Mouse (Mus musculus): ENCODE measurements at regions not wholly inside any gene's neighbourhood (a gene's known extent, or its start where the extent isn't known, plus 50 kb on each side); places are given as distances from the start of the nearest gene placed in this dataset.

GRCm38 (mm10) chr12:12715956-12716669, 225.6 kb downstream of the Mycn start:
- no peak for DNase-seq (ENCODE audit: low read depth, low spot score)
- WGBS: 81% methylated on average over 7 of the region's 7 CpGs

GRCm38 (mm10) chr12:12715528-12715927, 226.2 kb downstream of the Mycn start:
- 62% methylated on average over 4 of the region's 4 CpGs for WGBS
- DNase-seq (ENCODE audit: low read depth, low spot score): no peak

GRCm38 (mm10) chr12:12710184-12710609, 231.5 kb downstream of the Mycn start:
- WGBS: 93% methylated on average over 6 of the region's 6 CpGs
- no peak for DNase-seq (ENCODE audit: low read depth, low spot score)

- DNase-seq (ENCODE audit: low read depth, low spot score): no peak
- WGBS: 53% methylated on average over 14 of the region's 14 CpGs
These were observed 232.7 kb downstream of the Mycn start for GRCm38 (mm10) chr12:12708954-12709523.

GRCm38 (mm10) chr12:12706326-12706920, 235.3 kb downstream of the Mycn start:
- 93% methylated on average over 14 of the region's 14 CpGs for WGBS

GRCm38 (mm10) chr12:12701735-12702134, 240.0 kb downstream of the Mycn start:
- DNase-seq (ENCODE audit: low read depth, low spot score): no peak
- WGBS: 77% methylated on average over 3 of the region's 3 CpGs

More at GRCm38 (mm10) chr12:12706326-12706920, 235.3 kb downstream of the Mycn start:
- DNase-seq (ENCODE audit: low read depth, low spot score): no peak

- no peak for DNase-seq (ENCODE audit: low read depth, low spot score)
- WGBS: 68% methylated on average over 7 of the region's 7 CpGs
These were observed 240.6 kb downstream of the Mycn start for GRCm38 (mm10) chr12:12701060-12701667.

- WGBS: 56% methylated on average over 29 of the region's 29 CpGs
- DNase-seq (ENCODE audit: low read depth, low spot score): no peak
These were observed 247.6 kb downstream of the Mycn start for GRCm38 (mm10) chr12:12693838-12694777.

GRCm38 (mm10) chr12:12687376-12687775, 254.3 kb downstream of the Mycn start:
- no peak for DNase-seq (ENCODE audit: low read depth, low spot score)
- WGBS: 72% methylated on average over 2 of the region's 2 CpGs

- DNase-seq (ENCODE audit: low read depth, low spot score): no peak
- WGBS: 72% methylated on average over 7 of the region's 7 CpGs
These were observed 256.5 kb downstream of the Mycn start for GRCm38 (mm10) chr12:12685217-12685522.

GRCm38 (mm10) chr12:12684481-12685216, 257.1 kb downstream of the Mycn start:
- no peak for DNase-seq (ENCODE audit: low read depth, low spot score)
- WGBS: 52% methylated on average over 16 of the region's 16 CpGs

GRCm38 (mm10) chr12:12683733-12684470, 257.8 kb downstream of the Mycn start:
- 30% methylated on average over 10 of the region's 10 CpGs for WGBS
- no peak for DNase-seq (ENCODE audit: low read depth, low spot score)

- 55% methylated on average over 6 of the region's 6 CpGs for WGBS
- DNase-seq (ENCODE audit: low read depth, low spot score): no peak
These were observed 260.6 kb downstream of the Mycn start for GRCm38 (mm10) chr12:12681101-12681500.

GRCm38 (mm10) chr12:12680371-12680921, 261.3 kb downstream of the Mycn start:
- 26% methylated on average over 14 of the region's 14 CpGs for WGBS
- DNase-seq (ENCODE audit: low read depth, low spot score): no peak

- 40% methylated on average over 9 of the region's 9 CpGs for WGBS
These were observed 265.0 kb downstream of the Mycn start for GRCm38 (mm10) chr12:12676676-12677075.

GRCm38 (mm10) chr12:12669931-12670330, 271.8 kb downstream of the Mycn start:
- WGBS: 64% methylated on average over 5 of the region's 5 CpGs
- DNase-seq (ENCODE audit: low read depth, low spot score): no peak

More at GRCm38 (mm10) chr12:12676676-12677075, 265.0 kb downstream of the Mycn start:
- DNase-seq (ENCODE audit: low read depth, low spot score): no peak

- 90% methylated on average over 4 of the region's 4 CpGs for WGBS
- DNase-seq (ENCODE audit: low read depth, low spot score): no peak
These were observed 272.8 kb downstream of the Mycn start for GRCm38 (mm10) chr12:12668919-12669318.

- DNase-seq (ENCODE audit: low read depth, low spot score): no peak
- 90% methylated on average over 8 of the region's 8 CpGs for WGBS
These were observed 286.1 kb downstream of the Mycn start for GRCm38 (mm10) chr12:12655611-12656010.

All from large intestine, adult 2 months (tissue).